Mouse (Mus musculus): ENCODE data around the gene Bcat1. TPM values are rescaled to one million over a fixed set of nuclear protein-coding genes. Genes with fewer than 3 reads are reported as not detected.

Bcat1 gene
- polyA plus RNA-seq, 1 experiment from 2014 or later: 85.1 TPM

GRCm38 (mm10) chr6:145016639-145017038, 59.3 kb downstream of the Bcat1 start:
- no peak for ATAC-seq (ENCODE audit: low FRiP score, low read depth)
- Histone ChIP-seq H3K36me3 (peaks cover 56% of the 10 kb centered on the region), H3K4me2 (replicated peaks) (no peak overlapping the region), H3K27ac (no peak overlapping the region), H3K4me3 (no peak overlapping the region), H3K9ac (no peak overlapping the region), H3K9me3 (no peaks in the 10 kb centered on the region), H3K4me1 (0 out of 2 replicates have a peak, but pooled peaks cover 3% of the 10 kb centered on the region), H3K27me3 (replicated peaks) (no peaks in the 10 kb centered on the region)
- 95% methylated on average over 16 of the region's 16 CpGs for WGBS

GRCm38 (mm10) chr6:145014944-145015343, 61.0 kb downstream of the Bcat1 start:
- Histone ChIP-seq H3K9me3 (no peaks in the 10 kb centered on the region), H3K36me3 (peaks cover 49% of the 10 kb centered on the region)

GRCm38 (mm10) chr6:145012699-145013098, 63.3 kb downstream of the Bcat1 start:
- H3K4me1 ChIP-seq: no peaks in the 10 kb centered on the region
- no peak overlapping the region for H3K27ac ChIP-seq
- 78% methylated on average over 8 of the region's 8 CpGs for whole genome bisulfite sequencing
- no peaks in the 10 kb centered on the region for H3K27me3 ChIP-seq (replicated peaks)
- H3K36me3 ChIP-seq: peaks cover 45% of the 10 kb centered on the region
- H3K4me2 ChIP-seq (replicated peaks): no peak overlapping the region
- no peak for ATAC-seq (ENCODE audit: low FRiP score, low read depth)
- no peak overlapping the region for H3K9ac ChIP-seq
- H3K9me3 ChIP-seq: no peaks in the 10 kb centered on the region
- H3K4me3 ChIP-seq: no peak overlapping the region

More at GRCm38 (mm10) chr6:145014944-145015343, 61.0 kb downstream of the Bcat1 start:
- Histone ChIP-seq H3K4me1 (no peaks in the 10 kb centered on the region), H3K27ac (no peak overlapping the region), H3K4me3 (no peak overlapping the region), H3K4me2 (replicated peaks) (no peak overlapping the region), H3K9ac (no peak overlapping the region), H3K27me3 (replicated peaks) (no peaks in the 10 kb centered on the region)
- 98% methylated on average over 2 of the region's 2 CpGs for WGBS
- ATAC-seq (ENCODE audit: low FRiP score, low read depth): no peak

- H3K36me3 ChIP-seq: peaks cover 47% of the 10 kb centered on the region
- 88% methylated on average over 8 of the region's 8 CpGs for WGBS
- no peak for ATAC-seq (ENCODE audit: low FRiP score, low read depth)
Observed at GRCm38 (mm10) chr6:145011141-145011540, 64.8 kb downstream of the Bcat1 start.

GRCm38 (mm10) chr6:145009859-145010818, 65.8 kb downstream of the Bcat1 start:
- 77% methylated on average over 8 of the region's 8 CpGs for WGBS
- H3K4me1 ChIP-seq: no peaks in the 10 kb centered on the region
- H3K9me3 ChIP-seq: no peaks in the 10 kb centered on the region
- no peak overlapping the region for H3K27ac ChIP-seq
- no peak overlapping the region for H3K4me2 ChIP-seq (replicated peaks)
- peak; percentile 33; the same call in 1 of the 2 replicates for ATAC-seq (ENCODE audit: low FRiP score, low read depth)
- no peaks in the 10 kb centered on the region for H3K27me3 ChIP-seq (replicated peaks)
- no peak overlapping the region for H3K4me3 ChIP-seq
- peaks cover 39% of the 10 kb centered on the region for H3K36me3 ChIP-seq
- H3K9ac ChIP-seq: no peak overlapping the region

More at GRCm38 (mm10) chr6:145011141-145011540, 64.8 kb downstream of the Bcat1 start:
- Histone ChIP-seq H3K27me3 (replicated peaks) (no peaks in the 10 kb centered on the region), H3K4me1 (no peaks in the 10 kb centered on the region), H3K9me3 (no peaks in the 10 kb centered on the region), H3K9ac (no peak overlapping the region), H3K4me3 (no peak overlapping the region), H3K27ac (no peak overlapping the region), H3K4me2 (replicated peaks) (no peak overlapping the region)

GRCm38 (mm10) chr6:145003459-145003858, 72.5 kb downstream of the Bcat1 start:
- Histone ChIP-seq H3K9me3 (no peaks in the 10 kb centered on the region), H3K36me3 (peaks cover 41% of the 10 kb centered on the region)
- ATAC-seq (ENCODE audit: low FRiP score, low read depth): no peak

GRCm38 (mm10) chr6:145002094-145002936, 73.7 kb downstream of the Bcat1 start:
- no peak for ATAC-seq (ENCODE audit: low FRiP score, low read depth)
- Histone ChIP-seq H3K27ac (no peak overlapping the region), H3K4me1 (no peaks in the 10 kb centered on the region), H3K27me3 (replicated peaks) (no peaks in the 10 kb centered on the region), H3K9ac (no peak overlapping the region), H3K9me3 (no peaks in the 10 kb centered on the region), H3K4me3 (no peak overlapping the region), H3K4me2 (replicated peaks) (no peak overlapping the region), H3K36me3 (peaks cover 29% of the 10 kb centered on the region)
- WGBS: 82% methylated on average over 14 of the region's 14 CpGs

More at GRCm38 (mm10) chr6:145003459-145003858, 72.5 kb downstream of the Bcat1 start:
- Histone ChIP-seq H3K4me1 (no peaks in the 10 kb centered on the region), H3K4me2 (replicated peaks) (no peak overlapping the region), H3K9ac (no peak overlapping the region), H3K27me3 (replicated peaks) (no peaks in the 10 kb centered on the region), H3K4me3 (no peak overlapping the region), H3K27ac (no peak overlapping the region)

- H3K9me3 ChIP-seq: no peaks in the 10 kb centered on the region
- H3K36me3 ChIP-seq: peaks cover 22% of the 10 kb centered on the region
- H3K27me3 ChIP-seq (replicated peaks): no peaks in the 10 kb centered on the region
- WGBS: 74% methylated on average over 6 of the region's 6 CpGs
- H3K9ac ChIP-seq: no peak overlapping the region
- no peak overlapping the region for H3K4me3 ChIP-seq
- no peak overlapping the region for H3K4me2 ChIP-seq (replicated peaks)
- no peak overlapping the region for H3K27ac ChIP-seq
- ATAC-seq (ENCODE audit: low FRiP score, low read depth): no peak
- no peaks in the 10 kb centered on the region for H3K4me1 ChIP-seq
Observed at GRCm38 (mm10) chr6:145001493-145001892, 74.5 kb downstream of the Bcat1 start.

GRCm38 (mm10) chr6:144997229-144997628, 78.8 kb downstream of the Bcat1 start:
- Histone ChIP-seq H3K4me2 (replicated peaks) (no peak overlapping the region), H3K36me3 (peaks cover 19% of the 10 kb centered on the region), H3K4me1 (no peaks in the 10 kb centered on the region), H3K27ac (no peak overlapping the region), H3K27me3 (replicated peaks) (no peaks in the 10 kb centered on the region), H3K4me3 (no peak overlapping the region), H3K9ac (no peak overlapping the region), H3K9me3 (no peaks in the 10 kb centered on the region)
- 90% methylated on average over 3 of the region's 3 CpGs for WGBS
- no peak for ATAC-seq (ENCODE audit: low FRiP score, low read depth)

- no peak for ATAC-seq (ENCODE audit: low FRiP score, low read depth)
- no peaks in the 10 kb centered on the region for H3K9me3 ChIP-seq
- no peaks in the 10 kb centered on the region for H3K36me3 ChIP-seq
- H3K4me2 ChIP-seq (replicated peaks): no peak overlapping the region
- no peak overlapping the region for H3K4me3 ChIP-seq
- no peaks in the 10 kb centered on the region for H3K4me1 ChIP-seq
- no peak overlapping the region for H3K27ac ChIP-seq
- no peaks in the 10 kb centered on the region for H3K27me3 ChIP-seq (replicated peaks)
- no peak overlapping the region for H3K9ac ChIP-seq
- 57% methylated on average over 3 of the region's 3 CpGs for WGBS
Observed at GRCm38 (mm10) chr6:144992111-144992510, 83.9 kb downstream of the Bcat1 start.

- Histone ChIP-seq H3K27ac (no peak overlapping the region), H3K4me3 (no peak overlapping the region), H3K4me2 (replicated peaks) (no peak overlapping the region), H3K27me3 (replicated peaks) (no peaks in the 10 kb centered on the region), H3K36me3 (no peaks in the 10 kb centered on the region), H3K9me3 (no peaks in the 10 kb centered on the region), H3K9ac (no peak overlapping the region), H3K4me1 (no peaks in the 10 kb centered on the region)
- WGBS: 88% methylated on average over 4 of the region's 4 CpGs
- ATAC-seq (ENCODE audit: low FRiP score, low read depth): no peak
Observed at GRCm38 (mm10) chr6:144989193-144989592, 86.8 kb downstream of the Bcat1 start.

GRCm38 (mm10) chr6:144987676-144988075, 88.3 kb downstream of the Bcat1 start:
- Histone ChIP-seq H3K4me3 (no peak overlapping the region), H3K9me3 (no peaks in the 10 kb centered on the region), H3K36me3 (no peaks in the 10 kb centered on the region), H3K4me1 (no peaks in the 10 kb centered on the region), H3K27me3 (replicated peaks) (no peaks in the 10 kb centered on the region), H3K9ac (no peak overlapping the region), H3K27ac (no peak overlapping the region), H3K4me2 (replicated peaks) (no peak overlapping the region)
- WGBS: 87% methylated on average over 6 of the region's 6 CpGs
- ATAC-seq (ENCODE audit: low FRiP score, low read depth): no peak
